Mouse (Mus musculus) MEL (cell line): Measurements from ENCODE around the gene Nexn. TPM values are rescaled to one million over a fixed set of nuclear protein-coding genes. Genes with fewer than 3 reads are reported as not detected.

Experiments
- DNase-seq: peaks from one replicate; pipeline ENCODE4 v3.0.0; 2011; ENCODE audit warnings: low read depth, low spot score
- H3K27ac ChIP-seq: 2 replicates; pipeline ENCODE4 v1.5.1; 2012; ENCODE audit warnings: low read depth, mild to moderate bottlenecking, control low read depth, low read length, moderate library complexity; ENCODE audit not compliant: control insufficient read depth
- H3K27me3 ChIP-seq, 2 experiments: fragments of 150-350 bp in 1 of 2; sonication (generic) in 1 of 2; 2 replicates each; pipeline ENCODE4 v1.6.1; 2012; ENCODE audit warnings: low read length in 2 of 2, mild to moderate bottlenecking in 2 of 2, improper control_type of control experiment in 1 of 2, moderate library complexity in 1 of 2; ENCODE audit not compliant: insufficient read depth in 2 of 2, control insufficient read depth in 1 of 2
- H3K36me3 ChIP-seq, 2 experiments: 2 replicates each; pipeline ENCODE4 v1.6.1; 2012 to 2014; ENCODE audit warnings: low read length in 2 of 2, improper control_type of control experiment in 1 of 2, inconsistent platforms in 1 of 2, mild to moderate bottlenecking in 1 of 2; ENCODE audit not compliant: insufficient read depth in 2 of 2, control insufficient read depth in 1 of 2
- H3K4me1 ChIP-seq, 2 experiments: fragments of 150-350 bp in 1 of 2; sonication (generic) in 1 of 2; 2 replicates each; pipeline ENCODE4 v1.6.1; 2012; ENCODE audit warnings: low read length in 2 of 2, improper control_type of control experiment in 1 of 2, mild to moderate bottlenecking in 1 of 2; ENCODE audit not compliant: insufficient read depth in 2 of 2, control insufficient read depth in 1 of 2
- H3K4me3 ChIP-seq, 2 experiments: fragments of 150-350 bp in 1 of 2; sonication (generic) in 1 of 2; 2 replicates each; pipeline ENCODE4 v1.5.1; 2012; ENCODE audit warnings: low read depth in 2 of 2, low read length in 2 of 2, mild to moderate bottlenecking in 2 of 2, moderate library complexity in 2 of 2, control low read depth in 1 of 2, improper control_type of control experiment in 1 of 2; ENCODE audit not compliant: control insufficient read depth in 1 of 2, insufficient read depth in 1 of 2
- H3K79me2 ChIP-seq: 2 replicates; pipeline ENCODE4 v1.6.1; 2012; ENCODE audit warnings: mild to moderate bottlenecking, low read length, moderate library complexity; ENCODE audit not compliant: control insufficient read depth, poor library complexity, insufficient read depth
- H3K9ac ChIP-seq: 2 replicates; pipeline ENCODE4 v1.6.1; 2012; ENCODE audit warnings: low read depth, mild to moderate bottlenecking, control low read depth, low read length, moderate library complexity; ENCODE audit not compliant: control insufficient read depth, poor library complexity, severe bottlenecking
- H3K9me3 ChIP-seq: fragments of 150-350 bp; sonication (generic); replicated peaks from 2 replicates; pipeline ENCODE4 v1.6.1; 2012; ENCODE audit warnings: mild to moderate bottlenecking, low read length, improper control_type of control experiment, moderate library complexity; ENCODE audit not compliant: insufficient read depth
- BHLHE40 ChIP-seq: IDR thresholded peaks from 2 replicates; pipeline ENCODE4 v1.6.1; 2012; ENCODE audit warnings: low read depth, mild to moderate bottlenecking, inconsistent platforms, low read length, improper control_type of control experiment, borderline replicate concordance
- CHD1 ChIP-seq: IDR thresholded peaks from 2 replicates; pipeline ENCODE4 v1.6.1; 2012; ENCODE audit warnings: low read depth, mild to moderate bottlenecking, inconsistent platforms, low read length, improper control_type of control experiment
- CHD2 ChIP-seq: IDR thresholded peaks from 2 replicates; pipeline ENCODE4 v1.6.1; 2011; ENCODE audit warnings: low read length, improper control_type of control experiment
- CTCF ChIP-seq, 3 experiments: IDR thresholded peaks in 2 of 3; conservative IDR thresholded peaks in 1 of 3; 2 replicates each; pipeline ENCODE4 v1.5.1; 2011 to 2012; ENCODE audit warnings: low read length in 3 of 3, low read depth in 2 of 3, mild to moderate bottlenecking in 2 of 3, improper control_type of control experiment in 1 of 3, inconsistent platforms in 1 of 3, mixed read lengths in 1 of 3, moderate library complexity in 1 of 3; ENCODE audit not compliant: control insufficient read depth in 1 of 3, insufficient read depth in 1 of 3, poor library complexity in 1 of 3, severe bottlenecking in 1 of 3
- E2F4 ChIP-seq: IDR thresholded peaks from 2 replicates; pipeline ENCODE4 v1.6.1; 2011; ENCODE audit warnings: low read depth, low read length, improper control_type of control experiment, borderline replicate concordance
- EP300 ChIP-seq, 2 experiments: IDR thresholded peaks; 2 replicates each; pipeline ENCODE4 v1.6.1; 2011; ENCODE audit warnings: improper control_type of control experiment in 2 of 2, low read length in 2 of 2, low read depth in 1 of 2, mild to moderate bottlenecking in 1 of 2
- ETS1 ChIP-seq: IDR thresholded peaks from 2 replicates; pipeline ENCODE4 v1.6.1; 2012; ENCODE audit warnings: low read depth, mild to moderate bottlenecking, inconsistent platforms, low read length, improper control_type of control experiment, moderate library complexity
- MEF2A ChIP-seq: IDR thresholded peaks from 2 replicates; pipeline ENCODE4 v1.6.1; 2014; ENCODE audit warnings: low read depth, mild to moderate bottlenecking, inconsistent platforms, low read length, improper control_type of control experiment; ENCODE audit not compliant: poor library complexity, insufficient replicate concordance, severe bottlenecking; ENCODE audit errors: extremely low read depth
- MXI1 ChIP-seq: IDR thresholded peaks from 2 replicates; pipeline ENCODE4 v1.6.1; 2011; ENCODE audit warnings: mild to moderate bottlenecking, low read depth, low read length, improper control_type of control experiment
- MYB ChIP-seq: IDR thresholded peaks from 2 replicates; pipeline ENCODE4 v1.6.1; 2011; ENCODE audit warnings: mild to moderate bottlenecking, low read depth, low read length, improper control_type of control experiment
- MYC ChIP-seq: IDR thresholded peaks from 2 replicates; pipeline ENCODE4 v1.6.1; 2011; ENCODE audit warnings: low read depth, mild to moderate bottlenecking, low read length, improper control_type of control experiment, moderate library complexity
- NELFE ChIP-seq: IDR thresholded peaks from 2 replicates; pipeline ENCODE4 v1.6.1; 2011; ENCODE audit warnings: low read depth, low read length, improper control_type of control experiment
- POLR2AphosphoS5 ChIP-seq: IDR thresholded peaks from 2 replicates; pipeline ENCODE4 v1.6.1; 2012; ENCODE audit warnings: low read depth, borderline replicate concordance, mild to moderate bottlenecking, inconsistent platforms, low read length, moderate library complexity, mixed read lengths
- RAD21 ChIP-seq: IDR thresholded peaks from 2 replicates; pipeline ENCODE4 v1.6.1; 2011; ENCODE audit warnings: mild to moderate bottlenecking, low read depth, low read length, improper control_type of control experiment
- RCOR1 ChIP-seq: IDR thresholded peaks from 2 replicates; pipeline ENCODE4 v1.6.1; 2012; ENCODE audit warnings: low read depth, mild to moderate bottlenecking, inconsistent platforms, low read length, improper control_type of control experiment
- SMC3 ChIP-seq: IDR thresholded peaks from 2 replicates; pipeline ENCODE4 v1.6.1; 2011; ENCODE audit warnings: low read depth, low read length, improper control_type of control experiment
- TBP ChIP-seq: IDR thresholded peaks from 2 replicates; pipeline ENCODE4 v1.8.0; 2011; ENCODE audit warnings: low read depth, low read length, improper control_type of control experiment
- TCF12 ChIP-seq: IDR thresholded peaks from 2 replicates; pipeline ENCODE4 v1.6.1; 2014; ENCODE audit warnings: low read depth, mild to moderate bottlenecking, inconsistent platforms, low read length, improper control_type of control experiment, moderate library complexity
- UBTF ChIP-seq: IDR thresholded peaks from 2 replicates; pipeline ENCODE4 v1.6.1; 2012; ENCODE audit warnings: low read depth, mild to moderate bottlenecking, inconsistent platforms, low read length, improper control_type of control experiment, moderate library complexity, borderline replicate concordance; ENCODE audit not compliant: insufficient read depth
- USF1 ChIP-seq: IDR thresholded peaks from 2 replicates; pipeline ENCODE4 v1.6.1; 2014; ENCODE audit warnings: low read depth, mild to moderate bottlenecking, inconsistent platforms, low read length, improper control_type of control experiment, moderate library complexity
- USF2 ChIP-seq, 2 experiments: IDR thresholded peaks; 2 replicates each; pipeline ENCODE4 v1.6.1; 2011 to 2012; ENCODE audit warnings: improper control_type of control experiment in 2 of 2, low read length in 2 of 2, borderline replicate concordance in 1 of 2, inconsistent platforms in 1 of 2, low read depth in 1 of 2, mild to moderate bottlenecking in 1 of 2; ENCODE audit not compliant: insufficient read depth in 1 of 2
- ZKSCAN1 ChIP-seq: IDR thresholded peaks from 2 replicates; pipeline ENCODE4 v1.6.1; 2012; ENCODE audit warnings: low read depth, mild to moderate bottlenecking, inconsistent platforms, low read length, improper control_type of control experiment, moderate library complexity
- ZMIZ1 ChIP-seq: IDR thresholded peaks from 2 replicates; pipeline ENCODE4 v1.6.1; 2012; ENCODE audit warnings: low read depth, mild to moderate bottlenecking, inconsistent platforms, low read length, improper control_type of control experiment, moderate library complexity
- ZNF384 ChIP-seq: IDR thresholded peaks from 2 replicates; pipeline ENCODE4 v1.6.1; 2012; ENCODE audit warnings: low read depth, mild to moderate bottlenecking, inconsistent platforms, low read length, improper control_type of control experiment
- polyA plus RNA-seq, 2 experiments: library from polyadenylated mRNA; stranded (reverse) in 1 of 2; unstranded in 1 of 2; fragments of >175 nt in 1 of 2; fragments of >200 nt in 1 of 2; gene quantifications; 2 replicates each; pipeline versions ENCODE4 v1.2.1 to v1.2.4; 2012; ENCODE audit warnings: low replicate concordance in 2 of 2, low read depth in 1 of 2; ENCODE audit not compliant: insufficient read length in 2 of 2, insufficient read depth in 1 of 2, missing spikeins in 1 of 2
- total RNA-seq: library from RNA; depleted of rRNA; stranded (reverse); fragments of 300-350 nt; gene quantifications from 2 replicates; pipeline ENCODE4 v1.2.3, GENCODE M21; 2012

The Nexn gene
- total and polyA plus RNA-seq, 3 experiments = 0.19 to 0.96 TPM; not detected in 1

DNA sequence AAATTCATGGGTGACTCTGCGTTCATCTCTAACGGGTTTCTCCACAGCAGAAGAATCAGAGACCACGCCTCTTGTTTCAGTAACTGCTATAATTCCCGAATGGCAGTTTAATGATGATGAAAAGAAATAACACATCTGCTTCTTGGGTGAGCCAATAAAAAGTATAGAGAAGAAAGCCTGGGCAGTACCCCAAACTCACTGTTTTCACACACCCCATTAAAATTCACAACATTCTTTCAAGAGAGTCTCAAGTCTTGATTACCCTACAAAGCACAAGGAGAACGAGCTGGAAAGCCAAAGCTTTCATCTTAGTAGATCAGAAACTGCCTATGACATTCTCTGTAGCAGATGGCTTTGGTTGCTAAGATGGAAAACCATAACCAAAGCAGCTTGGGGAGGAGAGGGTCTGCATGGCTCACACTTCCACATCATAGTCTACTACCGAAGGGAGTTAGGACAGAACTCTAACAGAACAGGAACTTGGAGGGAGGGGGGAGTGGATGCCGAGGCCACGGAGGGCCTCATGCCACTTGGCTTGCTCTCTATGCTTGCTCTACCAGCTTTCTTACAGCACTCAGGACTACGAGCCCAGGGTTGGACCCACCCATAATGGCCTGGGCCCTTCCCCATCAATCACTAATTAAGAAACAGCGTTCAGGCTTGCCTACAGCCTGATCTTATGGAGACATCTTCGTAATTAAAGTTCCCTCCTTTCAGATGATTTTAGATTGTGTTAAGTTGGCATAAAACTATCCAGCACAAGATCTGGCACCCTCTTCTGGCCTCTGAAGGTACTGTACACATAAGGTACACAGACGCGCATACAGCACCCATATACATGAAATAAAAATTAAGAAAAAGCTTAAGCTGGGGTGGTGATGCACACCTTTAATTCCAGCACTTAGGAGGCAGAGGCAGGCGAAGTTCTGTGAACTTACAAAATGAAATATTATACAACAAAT lies 34.5 kb upstream of the Nexn start:
- H3K4me1 ChIP-seq = no peaks in the 10 kb centered on the region
- no peak overlapping the region for H3K4me3 ChIP-seq
- no peaks in the 10 kb centered on the region for H3K79me2 ChIP-seq
- H3K9me3 ChIP-seq = no peaks in the 10 kb centered on the region
- no peaks in the 10 kb centered on the region for H3K27me3 ChIP-seq
- no peak overlapping the region for H3K27ac ChIP-seq
- no peak for TF ChIP-seq MYC
- no peak for TF ChIP-seq USF1
- TF ChIP-seq RAD21 = peak; percentile 19
- peak; percentile 52 for TF ChIP-seq SMC3
- no peak for TF ChIP-seq ETS1
- TF ChIP-seq MYB = no peak
- TF ChIP-seq MEF2A = no peak
- TF ChIP-seq EP300 (IDR thresholded peaks at IDR 0.05; ENCODE audit: low read depth in 1 of 2, low read length in 2 of 2) = no peak
- TF ChIP-seq CTCF (IDR thresholded peaks at IDR 0.05 in 2 of 3, conservative IDR thresholded peaks at IDR 0.05 in 1 of 3; ENCODE audit: control insufficient read depth in 1 of 3, insufficient read depth in 1 of 3, low read depth in 2 of 3, low read length in 3 of 3, poor library complexity in 1 of 3, severe bottlenecking in 1 of 3) = peak; percentile 27 to 56 (median 36)
- TF ChIP-seq ZMIZ1 = no peak
- no peak for TF ChIP-seq CHD2
- peaks cover 0 to 1% of the 10 kb centered on the region in 2 experiments; a peak in 2 of 4 replicates for H3K36me3 ChIP-seq
- peak; percentile 44 for DNase-seq
- H3K9ac ChIP-seq = no peak overlapping the region

DNA sequence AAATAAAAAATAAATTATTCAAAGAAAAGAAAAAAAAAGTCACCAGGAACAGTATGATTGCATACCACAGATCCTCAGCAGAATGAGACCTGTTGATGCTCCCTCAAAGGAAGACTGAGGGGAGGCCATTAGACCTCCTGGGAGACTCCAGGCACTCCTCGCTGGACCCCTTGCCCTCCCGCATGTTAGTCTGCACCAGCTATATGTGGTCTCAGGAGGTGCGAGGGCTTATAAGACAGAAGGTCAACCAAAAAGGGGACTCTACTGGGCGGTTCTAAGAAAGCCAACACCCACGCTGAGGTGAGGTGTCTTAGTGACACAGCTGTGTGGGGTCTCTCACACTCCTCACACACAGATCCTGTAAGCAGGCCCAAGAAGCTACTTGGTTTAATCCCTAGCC lies 29.7 kb upstream of the Nexn start:
- TF ChIP-seq NELFE (no peak), E2F4 (no peak), CHD1 (no peak), CTCF (IDR thresholded peaks at IDR 0.05 in 2 of 3, conservative IDR thresholded peaks at IDR 0.05 in 1 of 3; ENCODE audit: control insufficient read depth in 1 of 3, insufficient read depth in 1 of 3, low read depth in 2 of 3, low read length in 3 of 3, poor library complexity in 1 of 3, severe bottlenecking in 1 of 3) (no peak), CHD2 (no peak), RCOR1 (no peak), ZKSCAN1 (no peak), TBP (no peak), POLR2AphosphoS5 (no peak), UBTF (no peak), BHLHE40 (no peak), USF2 (IDR thresholded peaks at IDR 0.05; ENCODE audit: borderline replicate concordance in 1 of 2, insufficient read depth in 1 of 2, low read depth in 1 of 2, low read length in 2 of 2) (no peak), MXI1 (no peak), ZMIZ1 (no peak), USF1 (no peak), SMC3 (no peak), ZNF384 (no peak), TCF12 (no peak)
- no peak overlapping the region for H3K27ac ChIP-seq
- H3K79me2 ChIP-seq = no peaks in the 10 kb centered on the region
- no peaks in the 10 kb centered on the region for H3K4me1 ChIP-seq
- no peaks in the 10 kb centered on the region for H3K9me3 ChIP-seq
- H3K36me3 ChIP-seq = peaks cover 0 to 1% of the 10 kb centered on the region in 2 experiments; a peak in 1 of 4 replicates
- H3K9ac ChIP-seq = no peak overlapping the region
- no peaks in the 10 kb centered on the region for H3K27me3 ChIP-seq
- DNase-seq = no peak
- H3K4me3 ChIP-seq = no peak overlapping the region
